Mouse (Mus musculus): ENCODE results near the gene Dnajb4. TPM values are rescaled to one million over a fixed set of nuclear protein-coding genes. Genes with fewer than 3 reads are reported as not detected.
"Not testable (repeated sequence)": the region's sequence is repeated elsewhere in the genome, so short reads cannot be mapped to it uniquely, and the experiment has no call there.

Gene Dnajb4
- total RNA-seq, 1 experiment, result 8.6 TPM

GRCm38 (mm10) chr3:152147085-152147831 lies 62.8 kb downstream of the Dnajb4 start:
- no peak for TF ChIP-seq ZC3H11A (IDR thresholded peaks at IDR 0.05; ENCODE audit: borderline replicate concordance, low read depth, low read length)
- TF ChIP-seq ZNF384 (IDR thresholded peaks at IDR 0.05; ENCODE audit: low read depth, low read length), result no peak
- no peak for TF ChIP-seq HCFC1 (IDR thresholded peaks at IDR 0.05; ENCODE audit: borderline replicate concordance, insufficient read depth, low read length)
- TF ChIP-seq CHD2 (IDR thresholded peaks at IDR 0.05; ENCODE audit: low read depth, low read length), result no peak
- TF ChIP-seq MAFK (IDR thresholded peaks at IDR 0.05; ENCODE audit: insufficient read depth, low read depth, low read length), result no peak
- Histone ChIP-seq H3K27ac (ENCODE audit: insufficient read depth, low read depth, low read length, poor library complexity, severe bottlenecking) (no peak overlapping the region), H3K9ac (ENCODE audit: insufficient read depth, low read depth, low read length, poor library complexity, severe bottlenecking) (no peak overlapping the region), H3K4me3 (ENCODE audit: insufficient read depth in 1 of 2, low read depth in 1 of 2, low read length in 2 of 2, poor library complexity in 1 of 2, severe bottlenecking in 1 of 2) (no peak overlapping the region), H3K9me3 (ENCODE audit: control insufficient read depth, insufficient read depth, low read depth, low read length) (no peaks in the 10 kb centered on the region), H3K4me1 (ENCODE audit: control insufficient read depth in 2 of 2, insufficient read depth in 2 of 2, low read length in 2 of 2, poor library complexity in 1 of 2) (no peaks in the 10 kb centered on the region), H3K36me3 (ENCODE audit: control insufficient read depth, insufficient read depth, low read length, poor library complexity, severe bottlenecking) (no peaks in the 10 kb centered on the region)
- DNase-seq (ENCODE audit: low read depth, low spot score), result no peak
- in situ Hi-C loops (cut with MboI; ENCODE audit: low sequenced_read_pairs in 2 of 2, unreplicated experiment in 2 of 2), result no loop called here

GRCm38 (mm10) chr3:152145186-152145585 lies 64.9 kb downstream of the Dnajb4 start:
- DNase-seq (ENCODE audit: low read depth, low spot score), result no peak
- no peaks in the 10 kb centered on the region for H3K9me3 ChIP-seq (ENCODE audit: control insufficient read depth, insufficient read depth, low read depth, low read length)
- no peak overlapping the region for H3K27ac ChIP-seq (ENCODE audit: insufficient read depth, low read depth, low read length, poor library complexity, severe bottlenecking)
- no peak overlapping the region for H3K9ac ChIP-seq (ENCODE audit: insufficient read depth, low read depth, low read length, poor library complexity, severe bottlenecking)
- in situ Hi-C loops (cut with MboI; ENCODE audit: low sequenced_read_pairs in 2 of 2, unreplicated experiment in 2 of 2), result no loop called here
- H3K4me1 ChIP-seq (ENCODE audit: control insufficient read depth in 2 of 2, insufficient read depth in 2 of 2, low read length in 2 of 2, poor library complexity in 1 of 2), result no peaks in the 10 kb centered on the region
- no peak for TF ChIP-seq MAFK (IDR thresholded peaks at IDR 0.05; ENCODE audit: insufficient read depth, low read depth, low read length)
- no peak for TF ChIP-seq CHD2 (IDR thresholded peaks at IDR 0.05; ENCODE audit: low read depth, low read length)
- TF ChIP-seq ZNF384 (IDR thresholded peaks at IDR 0.05; ENCODE audit: low read depth, low read length), result no peak
- TF ChIP-seq ZC3H11A (IDR thresholded peaks at IDR 0.05; ENCODE audit: borderline replicate concordance, low read depth, low read length), result no peak
- no peak overlapping the region for H3K4me3 ChIP-seq (ENCODE audit: insufficient read depth in 1 of 2, low read depth in 1 of 2, low read length in 2 of 2, poor library complexity in 1 of 2, severe bottlenecking in 1 of 2)
- H3K36me3 ChIP-seq (ENCODE audit: control insufficient read depth, insufficient read depth, low read length, poor library complexity, severe bottlenecking), result no peaks in the 10 kb centered on the region

GRCm38 (mm10) chr3:152142989-152143695 lies 67.0 kb downstream of the Dnajb4 start:
- Histone ChIP-seq H3K4me1 (ENCODE audit: control insufficient read depth in 2 of 2, insufficient read depth in 2 of 2, low read length in 2 of 2, poor library complexity in 1 of 2) (no peaks in the 10 kb centered on the region), H3K27ac (ENCODE audit: insufficient read depth, low read depth, low read length, poor library complexity, severe bottlenecking) (no peak overlapping the region), H3K9me3 (ENCODE audit: control insufficient read depth, insufficient read depth, low read depth, low read length) (no peaks in the 10 kb centered on the region), H3K4me3 (ENCODE audit: insufficient read depth in 1 of 2, low read depth in 1 of 2, low read length in 2 of 2, poor library complexity in 1 of 2, severe bottlenecking in 1 of 2) (no peak overlapping the region), H3K9ac (ENCODE audit: insufficient read depth, low read depth, low read length, poor library complexity, severe bottlenecking) (no peak overlapping the region), H3K36me3 (ENCODE audit: control insufficient read depth, insufficient read depth, low read length, poor library complexity, severe bottlenecking) (no peaks in the 10 kb centered on the region)
- no peak for TF ChIP-seq HCFC1 (IDR thresholded peaks at IDR 0.05; ENCODE audit: borderline replicate concordance, insufficient read depth, low read length)
- in situ Hi-C loops (cut with MboI; ENCODE audit: low sequenced_read_pairs in 2 of 2, unreplicated experiment in 2 of 2), result no loop called here
- no peak for DNase-seq (ENCODE audit: low read depth, low spot score)

GRCm38 (mm10) chr3:152142146-152142545 lies 68.0 kb downstream of the Dnajb4 start:
- Histone ChIP-seq H3K4me3 (ENCODE audit: insufficient read depth in 1 of 2, low read depth in 1 of 2, low read length in 2 of 2, poor library complexity in 1 of 2, severe bottlenecking in 1 of 2) (no peak overlapping the region), H3K36me3 (ENCODE audit: control insufficient read depth, insufficient read depth, low read length, poor library complexity, severe bottlenecking) (no peaks in the 10 kb centered on the region), H3K9me3 (ENCODE audit: control insufficient read depth, insufficient read depth, low read depth, low read length) (no peaks in the 10 kb centered on the region), H3K9ac (ENCODE audit: insufficient read depth, low read depth, low read length, poor library complexity, severe bottlenecking) (no peak overlapping the region), H3K4me1 (ENCODE audit: control insufficient read depth in 2 of 2, insufficient read depth in 2 of 2, low read length in 2 of 2, poor library complexity in 1 of 2) (no peaks in the 10 kb centered on the region), H3K27ac (ENCODE audit: insufficient read depth, low read depth, low read length, poor library complexity, severe bottlenecking) (no peak overlapping the region)
- no peak for TF ChIP-seq ZC3H11A (IDR thresholded peaks at IDR 0.05; ENCODE audit: borderline replicate concordance, low read depth, low read length)
- TF ChIP-seq ZNF384 (IDR thresholded peaks at IDR 0.05; ENCODE audit: low read depth, low read length), result no peak
- no peak for TF ChIP-seq CHD2 (IDR thresholded peaks at IDR 0.05; ENCODE audit: low read depth, low read length)
- no peak for TF ChIP-seq HCFC1 (IDR thresholded peaks at IDR 0.05; ENCODE audit: borderline replicate concordance, insufficient read depth, low read length)
- TF ChIP-seq MAFK (IDR thresholded peaks at IDR 0.05; ENCODE audit: insufficient read depth, low read depth, low read length), result no peak
- no peak for DNase-seq (ENCODE audit: low read depth, low spot score)
- in situ Hi-C loops (cut with MboI; ENCODE audit: low sequenced_read_pairs in 2 of 2, unreplicated experiment in 2 of 2), result no loop called here

GRCm38 (mm10) chr3:152139308-152139707 lies 70.8 kb downstream of the Dnajb4 start:
- H3K36me3 ChIP-seq (ENCODE audit: control insufficient read depth, insufficient read depth, low read length, poor library complexity, severe bottlenecking); DNase-seq (ENCODE audit: low read depth, low spot score); in situ Hi-C loops (cut with MboI; ENCODE audit: low sequenced_read_pairs in 2 of 2, unreplicated experiment in 2 of 2); H3K9ac ChIP-seq (ENCODE audit: insufficient read depth, low read depth, low read length, poor library complexity, severe bottlenecking); H3K4me3 ChIP-seq (ENCODE audit: insufficient read depth in 1 of 2, low read depth in 1 of 2, low read length in 2 of 2, poor library complexity in 1 of 2, severe bottlenecking in 1 of 2); H3K4me1 ChIP-seq (ENCODE audit: control insufficient read depth in 2 of 2, insufficient read depth in 2 of 2, low read length in 2 of 2, poor library complexity in 1 of 2); H3K27ac ChIP-seq (ENCODE audit: insufficient read depth, low read depth, low read length, poor library complexity, severe bottlenecking); H3K9me3 ChIP-seq (ENCODE audit: control insufficient read depth, insufficient read depth, low read depth, low read length): not testable (repeated sequence)

GRCm38 (mm10) chr3:152136106-152136505 lies 74.0 kb downstream of the Dnajb4 start:
- H3K36me3 ChIP-seq (ENCODE audit: control insufficient read depth, insufficient read depth, low read length, poor library complexity, severe bottlenecking); H3K27ac ChIP-seq (ENCODE audit: insufficient read depth, low read depth, low read length, poor library complexity, severe bottlenecking); in situ Hi-C loops (cut with MboI; ENCODE audit: low sequenced_read_pairs in 2 of 2, unreplicated experiment in 2 of 2); H3K4me3 ChIP-seq (ENCODE audit: insufficient read depth in 1 of 2, low read depth in 1 of 2, low read length in 2 of 2, poor library complexity in 1 of 2, severe bottlenecking in 1 of 2); DNase-seq (ENCODE audit: low read depth, low spot score); H3K9me3 ChIP-seq (ENCODE audit: control insufficient read depth, insufficient read depth, low read depth, low read length); H3K4me1 ChIP-seq (ENCODE audit: control insufficient read depth in 2 of 2, insufficient read depth in 2 of 2, low read length in 2 of 2, poor library complexity in 1 of 2); H3K9ac ChIP-seq (ENCODE audit: insufficient read depth, low read depth, low read length, poor library complexity, severe bottlenecking): not testable (repeated sequence)

All from ES-E14 (cell line).